Mouse (Mus musculus): ENCODE measurements around the gene Radil.

Gene Radil

GRCm38 (mm10) chr5:142545014-142545795 is 5.7 kb downstream of the Radil start:
- DNase-seq (ENCODE audit: low spot score in 2 of 2), result no peak

- no peak for DNase-seq (ENCODE audit: low spot score in 2 of 2)
Measured at GRCm38 (mm10) chr5:142537286-142537685, 13.6 kb downstream of the Radil start.

GRCm38 (mm10) chr5:142535388-142535787 is 15.5 kb downstream of the Radil start:
- no peak for DNase-seq (ENCODE audit: low spot score in 2 of 2)

GRCm38 (mm10) chr5:142529915-142530314 is 21.0 kb downstream of the Radil start, which contains the start of gene Papolb:
Gene Papolb, minus strand, starts transcription at chr5:142530076.
- DNase-seq (ENCODE audit: low spot score in 2 of 2), result no peak

- DNase-seq (ENCODE audit: low spot score in 2 of 2), result no peak
Measured at GRCm38 (mm10) chr5:142524711-142525464, 26.0 kb downstream of the Radil start.

- no peak for DNase-seq (ENCODE audit: low spot score in 2 of 2)
Measured at GRCm38 (mm10) chr5:142521195-142521866, 29.6 kb downstream of the Radil start.

- no peak for DNase-seq (ENCODE audit: low spot score in 2 of 2)
Measured at GRCm38 (mm10) chr5:142520360-142520759, 30.5 kb downstream of the Radil start.

GRCm38 (mm10) chr5:142518973-142519372 is 31.9 kb downstream of the Radil start:
- no peak for DNase-seq (ENCODE audit: low spot score in 2 of 2)

GRCm38 (mm10) chr5:142512112-142512511 is 38.8 kb downstream of the Radil start:
- DNase-seq (ENCODE audit: low spot score in 2 of 2), result no peak

GRCm38 (mm10) chr5:142510061-142510414 is 40.9 kb downstream of the Radil start:
- DNase-seq (ENCODE audit: low spot score in 2 of 2), result peak in 1 of 2 experiments; percentile 29

- peak in 1 of 2 experiments; percentile 65 for DNase-seq (ENCODE audit: low spot score in 2 of 2)
Measured at GRCm38 (mm10) chr5:142509141-142510060, 41.5 kb downstream of the Radil start.

- no peak for DNase-seq (ENCODE audit: low spot score in 2 of 2)
Measured at GRCm38 (mm10) chr5:142505695-142506423, 45.0 kb downstream of the Radil start.

GRCm38 (mm10) chr5:142504175-142504574 is 46.7 kb downstream of the Radil start:
- DNase-seq (ENCODE audit: low spot score in 2 of 2), result no peak

GRCm38 (mm10) chr5:142502414-142502813 is 48.5 kb downstream of the Radil start:
- DNase-seq (ENCODE audit: low spot score in 2 of 2), result peak; percentile 62 to 86

GRCm38 (mm10) chr5:142500918-142501317 is 50.0 kb downstream of the Radil start:
- DNase-seq (ENCODE audit: low spot score in 2 of 2), result no peak

- DNase-seq (ENCODE audit: low spot score in 2 of 2), result peak in 1 of 2 experiments; percentile 70
Measured at GRCm38 (mm10) chr5:142498964-142499363, 51.9 kb downstream of the Radil start.

GRCm38 (mm10) chr5:142495321-142496096 is 55.4 kb downstream of the Radil start:
- DNase-seq (ENCODE audit: low spot score in 2 of 2), result peak in 1 of 2 experiments; percentile 37

- DNase-seq (ENCODE audit: low spot score in 2 of 2), result no peak
Measured at GRCm38 (mm10) chr5:142493307-142493706, 57.6 kb downstream of the Radil start.

- no peak for DNase-seq (ENCODE audit: low spot score in 2 of 2)
Measured at GRCm38 (mm10) chr5:142489955-142490707, 60.8 kb downstream of the Radil start.
